Mouse (Mus musculus) intestine, embryonic 16.5 days (tissue): ENCODE measurements around the gene Cbarp. TPM values are rescaled to one million over a fixed set of nuclear protein-coding genes. Genes with fewer than 3 reads are reported as not detected.

Source experiments
- ATAC-seq: fragments of 200-750 bp; cut with Nextera tagmentation; 2 replicates; pipeline ENCODE4 v1.8.0; 2017; ENCODE audit warnings: moderate TSS enrichment, moderate library complexity
- H3K27ac ChIP-seq: fragments of 300-500 bp; sonication (generic); 2 replicates; pipeline ENCODE4 v1.5.1; 2014; ENCODE audit warnings: mild to moderate bottlenecking, low read length
- H3K27me3 ChIP-seq: fragments of 300-500 bp; sonication (generic); replicated peaks from 2 replicates; pipeline ENCODE4 v1.6.1; 2014; ENCODE audit warnings: low read length, control low read depth, mixed read lengths; ENCODE audit not compliant: control insufficient read depth, insufficient read depth
- H3K36me3 ChIP-seq: fragments of 300-500 bp; sonication (generic); 2 replicates; pipeline ENCODE4 v1.6.1; 2014; ENCODE audit warnings: low read length, control low read depth; ENCODE audit not compliant: control insufficient read depth, insufficient read depth
- H3K4me1 ChIP-seq: fragments of 300-500 bp; sonication (generic); 2 replicates; pipeline ENCODE4 v1.6.1; 2014; ENCODE audit warnings: low read length, control low read depth, mixed read lengths; ENCODE audit not compliant: control insufficient read depth, insufficient read depth
- H3K4me2 ChIP-seq: fragments of 300-500 bp; sonication (generic); 2 replicates; pipeline ENCODE4 v1.6.1; 2014; ENCODE audit warnings: low read depth, low read length, control low read depth
- H3K4me3 ChIP-seq: fragments of 300-500 bp; sonication (generic); 2 replicates; pipeline ENCODE4 v1.5.1; 2014; ENCODE audit warnings: mild to moderate bottlenecking, low read length
- H3K9ac ChIP-seq: fragments of 300-500 bp; sonication (generic); 2 replicates; pipeline ENCODE4 v1.6.1; 2014; ENCODE audit warnings: low read depth, low read length
- H3K9me3 ChIP-seq: fragments of 300-500 bp; sonication (generic); 2 replicates; pipeline ENCODE4 v1.6.1; 2016; ENCODE audit warnings: low read length, control low read depth; ENCODE audit not compliant: control insufficient read depth
- WGBS: fragments of 180-500 bp; shearing (Covaris S2); extraction: QIAGEN DNeasy Blood & Tissue Kit; methylation state at CpG from one replicate; pipeline ENCODE4 v1.1.7; 2014; 5-methylcytosine and 5-hydroxymethylcytosine counted together
- polyA plus RNA-seq: library from polyadenylated mRNA; unstranded; fragments of >200 nt; fragmentation: Nextera tagmentation; extraction: Ambion mirVana; gene quantifications from 2 replicates; pipeline ENCODE4 v1.2.1, GENCODE M21; 2015

The Cbarp gene
- polyA plus RNA-seq, 1 experiment from 2014 or later, result 5.1 TPM

- H3K4me2 ChIP-seq, result no peak overlapping the region
- no peak for ATAC-seq
- H3K4me1 ChIP-seq, result peaks cover 43% of the 10 kb centered on the region
- H3K27me3 ChIP-seq, result peaks cover 14% of the 10 kb centered on the region; the same call in 1 of the 2 replicates
- no peaks in the 10 kb centered on the region for H3K9me3 ChIP-seq
- no peak overlapping the region for H3K4me3 ChIP-seq
- no peak overlapping the region for H3K27ac ChIP-seq
- H3K9ac ChIP-seq, result no peak overlapping the region
- 85% methylated on average over 9 of the region's 9 CpGs for WGBS
- H3K36me3 ChIP-seq, result peaks cover 5% of the 10 kb centered on the region; the same call in 1 of the 2 replicates
These were observed 6.2 kb downstream of the Cbarp start for GRCm38 (mm10) chr10:80134421-80134820.

- Histone ChIP-seq H3K9ac (no peak overlapping the region), H3K27ac (no peak overlapping the region), H3K4me1 (peaks cover 38% of the 10 kb centered on the region), H3K27me3 (peaks cover 13% of the 10 kb centered on the region; the same call in 1 of the 2 replicates), H3K36me3 (peaks cover 15% of the 10 kb centered on the region; the same call in 1 of the 2 replicates), H3K4me2 (no peak overlapping the region), H3K9me3 (no peaks in the 10 kb centered on the region), H3K4me3 (no peak overlapping the region)
- WGBS, result 68% methylated on average over 8 of the region's 8 CpGs
- ATAC-seq, result no peak
These were observed 7.3 kb downstream of the Cbarp start for GRCm38 (mm10) chr10:80133226-80133849.

- Histone ChIP-seq H3K27me3 (peaks cover 7% of the 10 kb centered on the region; the same call in 1 of the 2 replicates), H3K9ac (no peak overlapping the region; the same call in 1 of the 2 replicates), H3K4me1 (peaks cover 24% of the 10 kb centered on the region), H3K4me2 (0 out of 2 replicates have a peak overlapping the region, but pooled peaks have one; percentile 18), H3K27ac (no peak overlapping the region), H3K9me3 (no peaks in the 10 kb centered on the region), H3K36me3 (peaks cover 20% of the 10 kb centered on the region; the same call in 1 of the 2 replicates), H3K4me3 (no peak overlapping the region)
- WGBS, result 61% methylated on average over 27 of the region's 27 CpGs
- ATAC-seq, result no peak
These were observed 8.7 kb downstream of the Cbarp start for GRCm38 (mm10) chr10:80131952-80132350.

GRCm38 (mm10) chr10:80131316-80131951, 9.2 kb downstream of the Cbarp start:
- H3K4me1 ChIP-seq, result peaks cover 19% of the 10 kb centered on the region
- H3K4me2 ChIP-seq, result peak overlapping the region; percentile 18
- 31% methylated on average over 55 of the region's 55 CpGs for WGBS
- no peak overlapping the region; the same call in 1 of the 2 replicates for H3K9ac ChIP-seq
- H3K9me3 ChIP-seq, result no peaks in the 10 kb centered on the region
- H3K4me3 ChIP-seq, result no peak overlapping the region
- H3K27me3 ChIP-seq, result 0 out of 2 replicates have a peak, but pooled peaks cover 3% of the 10 kb centered on the region
- H3K36me3 ChIP-seq, result peaks cover 20% of the 10 kb centered on the region; the same call in 1 of the 2 replicates
- no peak overlapping the region for H3K27ac ChIP-seq
- 0 out of 2 replicates have a peak, but pooled peaks have one; percentile 2 for ATAC-seq

GRCm38 (mm10) chr10:80130403-80131031, 10.1 kb downstream of the Cbarp start:
- H3K36me3 ChIP-seq, result peaks cover 20% of the 10 kb centered on the region; the same call in 1 of the 2 replicates
- ATAC-seq, result peak; percentile 81
- peak overlapping the region; percentile 68 for H3K27ac ChIP-seq
- no peak overlapping the region for H3K4me3 ChIP-seq
- no peak overlapping the region for H3K4me2 ChIP-seq
- 62% methylated on average over 18 of the region's 18 CpGs for WGBS
- peaks cover 19% of the 10 kb centered on the region for H3K4me1 ChIP-seq
- H3K9me3 ChIP-seq, result no peaks in the 10 kb centered on the region
- no peaks in the 10 kb centered on the region for H3K27me3 ChIP-seq
- H3K9ac ChIP-seq, result 0 out of 2 replicates have a peak overlapping the region, but pooled peaks have one; percentile 11

GRCm38 (mm10) chr10:80129846-80130245, 10.8 kb downstream of the Cbarp start:
- H3K36me3 ChIP-seq, result peaks cover 20% of the 10 kb centered on the region; the same call in 1 of the 2 replicates
- H3K9ac ChIP-seq, result no peak overlapping the region
- no peaks in the 10 kb centered on the region for H3K9me3 ChIP-seq
- H3K27me3 ChIP-seq, result no peaks in the 10 kb centered on the region
- ATAC-seq, result 0 out of 2 replicates have a peak, but pooled peaks have one; percentile 1
- H3K27ac ChIP-seq, result peak overlapping the region; percentile 17
- WGBS, result 81% methylated on average over 9 of the region's 9 CpGs
- no peak overlapping the region for H3K4me3 ChIP-seq
- peaks cover 19% of the 10 kb centered on the region for H3K4me1 ChIP-seq
- no peak overlapping the region for H3K4me2 ChIP-seq

GRCm38 (mm10) chr10:80127920-80128319, 12.7 kb downstream of the Cbarp start:
- H3K9ac ChIP-seq, result no peak overlapping the region
- no peak for ATAC-seq
- peaks cover 20% of the 10 kb centered on the region; the same call in 1 of the 2 replicates for H3K36me3 ChIP-seq
- H3K9me3 ChIP-seq, result no peaks in the 10 kb centered on the region
- H3K4me2 ChIP-seq, result no peak overlapping the region
- WGBS, result 92% methylated on average over 8 of the region's 8 CpGs
- no peaks in the 10 kb centered on the region for H3K27me3 ChIP-seq
- peaks cover 21% of the 10 kb centered on the region for H3K4me1 ChIP-seq
- H3K4me3 ChIP-seq, result no peak overlapping the region
- no peak overlapping the region for H3K27ac ChIP-seq

- Histone ChIP-seq H3K9ac (no peak overlapping the region), H3K27ac (no peak overlapping the region), H3K36me3 (peaks cover 19% of the 10 kb centered on the region), H3K4me1 (peaks cover 9% of the 10 kb centered on the region), H3K27me3 (no peaks in the 10 kb centered on the region), H3K4me2 (no peak overlapping the region), H3K9me3 (no peaks in the 10 kb centered on the region), H3K4me3 (no peak overlapping the region)
- 82% methylated on average over 9 of the region's 9 CpGs for WGBS
- ATAC-seq, result no peak
These were observed 16.6 kb downstream of the Cbarp start for GRCm38 (mm10) chr10:80123932-80124562.

GRCm38 (mm10) chr10:80121639-80122038, 19.0 kb downstream of the Cbarp start:
- Histone ChIP-seq H3K4me1 (peaks cover 29% of the 10 kb centered on the region), H3K36me3 (peaks cover 7% of the 10 kb centered on the region), H3K9me3 (no peaks in the 10 kb centered on the region), H3K4me2 (no peak overlapping the region), H3K9ac (no peak overlapping the region), H3K27me3 (no peaks in the 10 kb centered on the region), H3K4me3 (no peak overlapping the region), H3K27ac (no peak overlapping the region)
- WGBS, result 77% methylated on average over 2 of the region's 2 CpGs
- no peak for ATAC-seq
